In the genomic region with DNA sequence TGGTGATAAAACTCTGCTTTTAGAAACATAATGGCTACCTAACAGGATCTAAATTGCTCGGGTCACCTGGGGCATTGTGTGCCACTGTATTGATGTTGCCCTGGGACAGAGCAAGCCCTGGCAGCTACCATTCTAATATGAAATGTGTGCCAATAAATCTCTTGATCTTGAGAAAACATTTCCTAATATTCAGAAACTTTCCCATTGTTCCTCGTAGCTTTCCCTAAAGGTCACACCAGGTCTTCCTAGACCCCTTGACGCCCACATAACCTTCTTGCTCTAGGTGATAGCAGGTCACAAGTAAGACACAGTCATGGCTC, we compare ENCODE assay signal across 28 mouse cellular contexts.
DNase-seq lines count a peak whose midpoint lies in the region; ATAC-seq and TF ChIP-seq lines count a peak whose summit lies in the region.
"Had no signal": no experiment of that assay in that cellular context is flagged by ENCODE, and none has a peak within 500 bp of the region (broad histone marks: within the 10 kb centered on the region; RNA-seq: fewer than 3 reads in every experiment).

No protein-coding gene starts in this region.

- no peaks in the 10 kb centered on the region for H3K9me3 ChIP-seq in kidney, embryonic 15.5 days (replicated peaks)
- H3K9me3 ChIP-seq: embryonic facial prominence, embryonic 13.5 days; embryonic facial prominence, embryonic 15.5 days; forebrain, embryonic 13.5 days; forebrain, embryonic 15.5 days had no signal

- intact Hi-C loops in gastrocnemius, adult 2 months (cut with DNase I) = loop anchor here (10.0 kb wide), 1 partner anchor 470 kb away; a partner anchor contains a TSS

- H3K36me3 ChIP-seq in kidney, adult 2 months (ENCODE audit: control insufficient read depth, insufficient read depth, low read length) = no peaks in the 10 kb centered on the region
- no peaks in the 10 kb centered on the region for H3K36me3 ChIP-seq in kidney, embryonic 15.5 days
- H3K36me3 ChIP-seq: embryonic facial prominence, embryonic 13.5 days; embryonic facial prominence, embryonic 15.5 days; forebrain, embryonic 15.5 days; G1E had no signal

- no peak overlapping the region for H3K4me2 ChIP-seq in kidney, embryonic 15.5 days
- H3K4me2 ChIP-seq: embryonic facial prominence, embryonic 13.5 days; embryonic facial prominence, embryonic 15.5 days; forebrain, embryonic 13.5 days; forebrain, embryonic 15.5 days had no signal

- H3K27me3 ChIP-seq in kidney, adult 2 months (replicated peaks; ENCODE audit: control insufficient read depth, insufficient read depth, low read length) = no peaks in the 10 kb centered on the region
- no peaks in the 10 kb centered on the region for H3K27me3 ChIP-seq in kidney, embryonic 15.5 days
- H3K27me3 ChIP-seq: CH12.LX; embryonic facial prominence, embryonic 13.5 days; embryonic facial prominence, embryonic 15.5 days; forebrain, embryonic 13.5 days; forebrain, embryonic 15.5 days; Patski had no signal

- no peak overlapping the region for H3K9ac ChIP-seq in kidney, embryonic 15.5 days
- H3K9ac ChIP-seq: embryonic facial prominence, embryonic 13.5 days; embryonic facial prominence, embryonic 15.5 days; forebrain, embryonic 13.5 days; forebrain, embryonic 15.5 days; forebrain, postnatal 0 days had no signal

- H3K4me3 ChIP-seq in gastrocnemius, adult 2 months = no peak overlapping the region
- no peak overlapping the region for H3K4me3 ChIP-seq in kidney, adult 2 months (ENCODE audit: insufficient read depth, low read depth, low read length)
- H3K4me3 ChIP-seq in kidney, embryonic 15.5 days (replicated peaks) = no peak overlapping the region
- H3K4me3 ChIP-seq: embryonic facial prominence, embryonic 13.5 days; embryonic facial prominence, embryonic 15.5 days; erythroblast, embryonic 14.5 days; forebrain, embryonic 13.5 days; forebrain, embryonic 15.5 days had no signal

- 66% methylated on average over 3 of the region's 3 CpGs for WGBS in kidney, adult 2 months
- 80% methylated on average over 3 of the region's 3 CpGs for WGBS in kidney, embryonic 15.5 days

- no peak for TF ChIP-seq POLR2A in kidney, adult 2 months (IDR thresholded peaks at IDR 0.05; ENCODE audit: low read depth, low read length)

- no peak for ATAC-seq in kidney, embryonic 15.5 days (replicated peaks; ENCODE audit: low FRiP score)
- ATAC-seq: activated CD4-positive, CD25-positive, alpha-beta regulatory T cell, adult 4 months; CD4-positive, CD25-positive, alpha-beta regulatory T cell, adult 4 months; forebrain, embryonic 13.5 days; forebrain, embryonic 15.5 days; forebrain, postnatal 0 days had no signal

- no peaks in the 10 kb centered on the region for H3K4me1 ChIP-seq in kidney, adult 2 months (ENCODE audit: control insufficient read depth, insufficient read depth, low read length)
- no peaks in the 10 kb centered on the region for H3K4me1 ChIP-seq in kidney, embryonic 15.5 days
- H3K4me1 ChIP-seq: embryonic facial prominence, embryonic 13.5 days; embryonic facial prominence, embryonic 15.5 days; forebrain, embryonic 13.5 days; forebrain, embryonic 15.5 days had no signal

- DNase-seq in gastrocnemius, adult 2 months = no peak
- DNase-seq in gastrocnemius, adult 8-10 months (ENCODE audit: low spot score in 2 of 2) = no peak
- peak; percentile 42 for DNase-seq in kidney, adult 2 months
- peak; percentile 61 for DNase-seq in fat pad, adult 2 months (ENCODE audit: extremely low read depth, low read depth, low spot score)
- DNase-seq in adipocyte (ENCODE audit: low spot score) = no peak
- DNase-seq: adrenal gland, adult 2 months; adrenal gland, postnatal 10 days; adrenal gland, postnatal 25 days; B cell, adult 2 months; cerebellum, adult 11 months; cerebellum, adult 18-20 months; cerebellum, adult 8-10 months; cerebellum, adult 9-11 months; cerebellum, postnatal 14 days; cerebellum, postnatal 36 days; embryo, embryonic 11 days; forebrain, postnatal 0 days had no signal

- TF ChIP-seq CTCF in gastrocnemius, adult 2 months (IDR thresholded peaks at IDR 0.05) = no peak
- TF ChIP-seq CTCF in kidney, adult 2 months (conservative IDR thresholded peaks at IDR 0.05; ENCODE audit: insufficient read depth, insufficient read length, low read depth, low read length) = no peak

- H3K27ac ChIP-seq in gastrocnemius, adult 2 months = peak overlapping the region; percentile 35; the same call in 1 of the 2 replicates
- no peak overlapping the region for H3K27ac ChIP-seq in kidney, adult 2 months (ENCODE audit: insufficient read depth, low read depth, low read length)
- H3K27ac ChIP-seq in kidney, embryonic 15.5 days = no peak overlapping the region
- H3K27ac ChIP-seq: embryonic facial prominence, embryonic 13.5 days; embryonic facial prominence, embryonic 15.5 days; forebrain, embryonic 13.5 days; forebrain, embryonic 15.5 days had no signal

Comparison
In these comparisons a context has a peak if more than half of its experiments do, and no peak if none do; other contexts are left out.
1. DNase-seq: peak in kidney, adult 2 months (single experiment) and fat pad, adult 2 months (single experiment); none in gastrocnemius, adult 2 months (single experiment), gastrocnemius, adult 8-10 months (0 of 2) and adipocyte (single experiment).